Mouse (Mus musculus): ENCODE measurements at regions not wholly inside any gene's neighbourhood (a gene's known extent, or its start where the extent isn't known, plus 50 kb on each side); places are given as distances from the start of the nearest gene placed in this dataset.

- no peak for ATAC-seq (ENCODE audit: low FRiP score, low TSS enrichment)
- WGBS: 80% methylated on average over 3 of the region's 3 CpGs
- no peaks in the 10 kb centered on the region for H3K9me3 ChIP-seq (ENCODE audit: control insufficient read depth, low read length)
- H3K4me2 ChIP-seq (ENCODE audit: low read length): no peak overlapping the region
- no peak overlapping the region for H3K4me3 ChIP-seq (replicated peaks; ENCODE audit: low read depth, low read length)
- no peak overlapping the region for H3K27ac ChIP-seq (replicated peaks; ENCODE audit: low read depth, low read length)
- no peak overlapping the region for H3K9ac ChIP-seq (replicated peaks; ENCODE audit: low read length)
- H3K27me3 ChIP-seq (ENCODE audit: control insufficient read depth, insufficient read depth, low read length): no peaks in the 10 kb centered on the region
- H3K4me1 ChIP-seq (ENCODE audit: control insufficient read depth, insufficient read depth, low read length): no peaks in the 10 kb centered on the region
- H3K36me3 ChIP-seq (ENCODE audit: control insufficient read depth, insufficient read depth, low read length): no peaks in the 10 kb centered on the region
- DNase-seq: no peak
Measured at GRCm38 (mm10) chr1:193564225-193564624, 194.1 kb upstream of the Camk1g start.

- H3K4me1 ChIP-seq (ENCODE audit: control insufficient read depth, insufficient read depth, low read length): no peaks in the 10 kb centered on the region; the same call in 1 of the 2 replicates
- no peak overlapping the region for H3K4me3 ChIP-seq (replicated peaks; ENCODE audit: low read depth, low read length)
- no peak overlapping the region for H3K4me2 ChIP-seq (ENCODE audit: low read length)
- no peaks in the 10 kb centered on the region for H3K27me3 ChIP-seq (ENCODE audit: control insufficient read depth, insufficient read depth, low read length)
- DNase-seq (no peak), ATAC-seq (ENCODE audit: low FRiP score, low TSS enrichment) (no peak)
- no peaks in the 10 kb centered on the region for H3K36me3 ChIP-seq (ENCODE audit: control insufficient read depth, insufficient read depth, low read length)
- WGBS: 97% methylated on average over 2 of the region's 2 CpGs
- H3K27ac ChIP-seq (replicated peaks; ENCODE audit: low read depth, low read length): no peak overlapping the region
- no peaks in the 10 kb centered on the region for H3K9me3 ChIP-seq (ENCODE audit: control insufficient read depth, low read length)
- no peak overlapping the region for H3K9ac ChIP-seq (replicated peaks; ENCODE audit: low read length)
Measured at GRCm38 (mm10) chr1:193562242-193562641, 192.1 kb upstream of the Camk1g start.

- 19% methylated on average over 4 of the region's 4 CpGs for WGBS
- H3K27ac ChIP-seq (replicated peaks; ENCODE audit: low read depth, low read length): no peak overlapping the region; the same call in 1 of the 2 replicates
- no peaks in the 10 kb centered on the region for H3K27me3 ChIP-seq (ENCODE audit: control insufficient read depth, insufficient read depth, low read length)
- H3K9ac ChIP-seq (replicated peaks; ENCODE audit: low read length): no peak overlapping the region
- no peaks in the 10 kb centered on the region; the same call in 1 of the 2 replicates for H3K4me1 ChIP-seq (ENCODE audit: control insufficient read depth, insufficient read depth, low read length)
- no peaks in the 10 kb centered on the region for H3K9me3 ChIP-seq (ENCODE audit: control insufficient read depth, low read length)
- DNase-seq (peak; percentile 68), ATAC-seq (ENCODE audit: low FRiP score, low TSS enrichment) (no peak)
- no peak overlapping the region for H3K4me2 ChIP-seq (ENCODE audit: low read length)
- H3K4me3 ChIP-seq (replicated peaks; ENCODE audit: low read depth, low read length): no peak overlapping the region
- H3K36me3 ChIP-seq (ENCODE audit: control insufficient read depth, insufficient read depth, low read length): no peaks in the 10 kb centered on the region
Measured at GRCm38 (mm10) chr1:193558122-193558521, 188.0 kb upstream of the Camk1g start.

GRCm38 (mm10) chr1:193554731-193555130, 184.6 kb upstream of the Camk1g start:
- WGBS: 86% methylated on average over 3 of the region's 3 CpGs

DNA sequence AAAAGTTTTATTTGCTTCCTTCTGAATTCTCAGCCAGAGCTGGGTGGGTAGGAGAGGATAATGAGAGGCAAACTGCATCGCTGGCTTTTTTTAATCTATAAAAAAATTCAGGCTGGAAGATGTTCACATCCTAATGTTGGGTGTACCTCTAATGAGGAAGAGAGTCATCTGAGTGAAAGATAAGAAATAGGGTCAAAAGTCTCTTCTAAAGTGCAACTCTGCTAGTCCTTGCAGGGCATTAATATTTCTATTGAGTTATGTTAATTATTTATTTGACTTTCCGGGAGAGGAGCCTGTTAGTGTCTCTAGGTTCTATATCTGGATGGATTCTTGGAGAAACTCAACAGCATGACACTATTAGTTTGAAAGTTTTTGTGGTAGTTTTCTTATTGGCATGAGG, 182.2 kb upstream of the Camk1g start:
- ATAC-seq (ENCODE audit: low FRiP score, low TSS enrichment) (no peak), DNase-seq (no peak)
- Histone ChIP-seq H3K4me2 (ENCODE audit: low read length) (no peak overlapping the region), H3K4me1 (ENCODE audit: control insufficient read depth, insufficient read depth, low read length) (no peaks in the 10 kb centered on the region), H3K36me3 (ENCODE audit: control insufficient read depth, insufficient read depth, low read length) (no peaks in the 10 kb centered on the region), H3K9ac (replicated peaks; ENCODE audit: low read length) (no peak overlapping the region), H3K9me3 (ENCODE audit: control insufficient read depth, low read length) (no peaks in the 10 kb centered on the region), H3K27ac (replicated peaks; ENCODE audit: low read depth, low read length) (no peak overlapping the region), H3K27me3 (ENCODE audit: control insufficient read depth, insufficient read depth, low read length) (no peaks in the 10 kb centered on the region), H3K4me3 (replicated peaks; ENCODE audit: low read depth, low read length) (no peak overlapping the region)
- 78% methylated on average over 2 of the region's 2 CpGs for WGBS

More at GRCm38 (mm10) chr1:193554731-193555130, 184.6 kb upstream of the Camk1g start:
- H3K27ac ChIP-seq (replicated peaks; ENCODE audit: low read depth, low read length): no peak overlapping the region
- H3K4me3 ChIP-seq (replicated peaks; ENCODE audit: low read depth, low read length): no peak overlapping the region
- ATAC-seq (ENCODE audit: low FRiP score, low TSS enrichment): no peak
- H3K4me2 ChIP-seq (ENCODE audit: low read length): no peak overlapping the region
- no peaks in the 10 kb centered on the region for H3K36me3 ChIP-seq (ENCODE audit: control insufficient read depth, insufficient read depth, low read length)
- H3K9ac ChIP-seq (replicated peaks; ENCODE audit: low read length): no peak overlapping the region
- no peaks in the 10 kb centered on the region; the same call in 1 of the 2 replicates for H3K4me1 ChIP-seq (ENCODE audit: control insufficient read depth, insufficient read depth, low read length)
- H3K9me3 ChIP-seq (ENCODE audit: control insufficient read depth, low read length): no peaks in the 10 kb centered on the region
- DNase-seq: no peak
- no peaks in the 10 kb centered on the region for H3K27me3 ChIP-seq (ENCODE audit: control insufficient read depth, insufficient read depth, low read length)

DNA sequence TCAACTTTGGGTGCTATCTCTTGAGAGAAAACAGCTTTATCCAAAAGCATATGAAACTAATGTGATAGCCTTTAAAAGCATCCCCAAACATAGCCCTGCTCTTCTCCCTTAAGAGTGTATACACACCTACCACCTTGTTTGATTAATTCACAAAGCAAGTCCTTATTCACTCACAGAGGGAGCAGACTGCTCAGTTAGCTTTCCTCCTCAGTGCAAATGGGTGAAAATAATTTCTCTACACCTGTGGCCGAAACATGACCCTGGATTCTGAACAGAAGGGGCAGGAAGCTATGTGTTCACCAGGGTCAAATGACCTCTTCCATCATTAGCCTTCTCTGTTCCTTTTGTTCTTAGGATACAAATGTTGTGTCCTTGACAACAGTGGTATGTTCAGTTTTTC, 181.2 kb upstream of the Camk1g start:
- H3K27me3 ChIP-seq (ENCODE audit: control insufficient read depth, insufficient read depth, low read length): no peaks in the 10 kb centered on the region
- 89% methylated on average over 1 of the region's 1 CpGs for WGBS
- no peak overlapping the region for H3K4me3 ChIP-seq (replicated peaks; ENCODE audit: low read depth, low read length)
- H3K9me3 ChIP-seq (ENCODE audit: control insufficient read depth, low read length): no peaks in the 10 kb centered on the region
- H3K9ac ChIP-seq (replicated peaks; ENCODE audit: low read length): no peak overlapping the region
- H3K4me1 ChIP-seq (ENCODE audit: control insufficient read depth, insufficient read depth, low read length): no peaks in the 10 kb centered on the region
- ATAC-seq (ENCODE audit: low FRiP score, low TSS enrichment) (no peak), DNase-seq (no peak)
- H3K27ac ChIP-seq (replicated peaks; ENCODE audit: low read depth, low read length): no peak overlapping the region
- no peaks in the 10 kb centered on the region for H3K36me3 ChIP-seq (ENCODE audit: control insufficient read depth, insufficient read depth, low read length)
- H3K4me2 ChIP-seq (ENCODE audit: low read length): no peak overlapping the region

DNA sequence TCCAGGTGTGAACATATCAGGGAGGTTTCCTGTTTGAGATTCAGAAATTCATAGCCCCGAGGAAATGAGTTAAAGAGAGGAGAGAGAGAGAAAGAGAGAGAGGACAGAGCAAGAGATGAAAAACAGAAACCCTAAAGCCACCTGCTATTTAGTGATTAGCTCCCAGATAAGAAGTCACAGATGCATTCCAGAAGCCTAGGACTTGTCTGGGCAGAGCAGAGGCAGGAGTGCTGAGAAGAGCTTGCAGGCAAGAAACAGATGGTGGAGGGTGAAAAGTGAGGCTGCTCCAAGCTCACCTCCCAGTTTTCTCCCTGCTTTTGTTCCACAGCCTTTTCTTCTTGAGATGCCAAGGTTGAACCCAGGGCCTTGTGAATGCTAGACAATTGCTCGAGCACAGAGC, 180.7 kb upstream of the Camk1g start:
- no peak overlapping the region for H3K4me2 ChIP-seq (ENCODE audit: low read length)
- no peaks in the 10 kb centered on the region for H3K27me3 ChIP-seq (ENCODE audit: control insufficient read depth, insufficient read depth, low read length)
- no peak overlapping the region for H3K9ac ChIP-seq (replicated peaks; ENCODE audit: low read length)
- 52% methylated on average over 2 of the region's 2 CpGs for WGBS
- H3K36me3 ChIP-seq (ENCODE audit: control insufficient read depth, insufficient read depth, low read length): no peaks in the 10 kb centered on the region
- H3K4me3 ChIP-seq (replicated peaks; ENCODE audit: low read depth, low read length): no peak overlapping the region
- no peaks in the 10 kb centered on the region for H3K4me1 ChIP-seq (ENCODE audit: control insufficient read depth, insufficient read depth, low read length)
- no peak overlapping the region for H3K27ac ChIP-seq (replicated peaks; ENCODE audit: low read depth, low read length)
- no peaks in the 10 kb centered on the region for H3K9me3 ChIP-seq (ENCODE audit: control insufficient read depth, low read length)
- DNase-seq (no peak), ATAC-seq (ENCODE audit: low FRiP score, low TSS enrichment) (no peak)

DNA sequence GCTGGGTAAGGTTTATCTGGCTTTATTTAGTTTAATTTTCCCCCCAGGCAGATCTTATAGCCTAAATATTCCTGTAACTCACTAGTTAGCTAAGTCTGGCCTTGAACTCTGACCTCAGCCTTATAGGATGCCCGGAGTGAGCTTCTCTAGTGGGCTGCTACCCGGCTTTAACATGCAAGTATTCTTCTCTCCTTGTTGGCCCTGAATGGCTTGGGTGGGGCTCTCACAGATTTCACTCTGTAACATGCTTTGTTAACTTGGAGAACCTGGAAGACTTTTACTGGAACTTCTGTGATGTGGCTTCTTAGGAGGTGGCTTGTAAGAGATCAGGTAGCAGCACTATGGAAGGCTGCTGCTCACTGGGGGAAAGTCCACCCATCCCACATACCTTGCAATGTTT, 177.3 kb upstream of the Camk1g start:
- Histone ChIP-seq H3K27me3 (ENCODE audit: control insufficient read depth, insufficient read depth, low read length) (no peaks in the 10 kb centered on the region), H3K27ac (replicated peaks; ENCODE audit: low read depth, low read length) (no peak overlapping the region), H3K4me3 (replicated peaks; ENCODE audit: low read depth, low read length) (no peak overlapping the region), H3K4me2 (ENCODE audit: low read length) (no peak overlapping the region), H3K9ac (replicated peaks; ENCODE audit: low read length) (no peak overlapping the region), H3K9me3 (ENCODE audit: control insufficient read depth, low read length) (no peaks in the 10 kb centered on the region), H3K4me1 (ENCODE audit: control insufficient read depth, insufficient read depth, low read length) (no peaks in the 10 kb centered on the region), H3K36me3 (ENCODE audit: control insufficient read depth, insufficient read depth, low read length) (no peaks in the 10 kb centered on the region)
- WGBS: 88% methylated on average over 2 of the region's 2 CpGs
- DNase-seq (no peak), ATAC-seq (ENCODE audit: low FRiP score, low TSS enrichment) (no peak)

DNA sequence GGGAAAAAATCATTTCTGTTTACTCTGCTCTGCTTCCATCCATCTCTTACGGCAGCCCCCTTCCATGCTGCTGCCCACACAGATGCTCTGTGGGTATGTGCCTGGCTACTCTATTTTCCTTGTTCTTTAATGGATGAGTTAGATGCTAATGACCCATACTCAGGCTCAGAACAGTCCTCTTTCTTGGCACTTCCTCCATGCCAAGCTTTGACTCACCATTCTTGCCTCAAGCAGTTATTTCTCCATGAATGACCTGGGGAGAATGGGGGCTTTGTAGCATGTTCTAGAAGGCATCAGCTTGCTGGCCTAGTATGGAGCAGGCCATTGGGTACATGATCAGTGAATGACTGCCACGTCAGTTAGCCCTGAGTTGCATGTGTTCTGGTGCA, 175.9 kb upstream of the Camk1g start:
- no peak for DNase-seq

More for the DNA sequence above, 175.9 kb upstream of the Camk1g start:
- WGBS: 88% methylated on average over 2 of the region's 2 CpGs
- no peaks in the 10 kb centered on the region for H3K27me3 ChIP-seq (ENCODE audit: control insufficient read depth, insufficient read depth, low read length)
- no peaks in the 10 kb centered on the region for H3K9me3 ChIP-seq (ENCODE audit: control insufficient read depth, low read length)
- no peak overlapping the region for H3K9ac ChIP-seq (replicated peaks; ENCODE audit: low read length)
- no peak overlapping the region for H3K4me2 ChIP-seq (ENCODE audit: low read length)
- H3K27ac ChIP-seq (replicated peaks; ENCODE audit: low read depth, low read length): no peak overlapping the region
- H3K4me3 ChIP-seq (replicated peaks; ENCODE audit: low read depth, low read length): no peak overlapping the region
- ATAC-seq (ENCODE audit: low FRiP score, low TSS enrichment): no peak
- peaks cover 10% of the 10 kb centered on the region for H3K4me1 ChIP-seq (ENCODE audit: control insufficient read depth, insufficient read depth, low read length)
- H3K36me3 ChIP-seq (ENCODE audit: control insufficient read depth, insufficient read depth, low read length): no peaks in the 10 kb centered on the region
